Mouse (Mus musculus): ENCODE data around the gene Zan. TPM values are rescaled to one million over a fixed set of nuclear protein-coding genes. Genes with fewer than 3 reads are reported as not detected.

Gene Zan
- polyA plus RNA-seq, 1 experiment from 2014 or later, result 0.17 TPM

DNA sequence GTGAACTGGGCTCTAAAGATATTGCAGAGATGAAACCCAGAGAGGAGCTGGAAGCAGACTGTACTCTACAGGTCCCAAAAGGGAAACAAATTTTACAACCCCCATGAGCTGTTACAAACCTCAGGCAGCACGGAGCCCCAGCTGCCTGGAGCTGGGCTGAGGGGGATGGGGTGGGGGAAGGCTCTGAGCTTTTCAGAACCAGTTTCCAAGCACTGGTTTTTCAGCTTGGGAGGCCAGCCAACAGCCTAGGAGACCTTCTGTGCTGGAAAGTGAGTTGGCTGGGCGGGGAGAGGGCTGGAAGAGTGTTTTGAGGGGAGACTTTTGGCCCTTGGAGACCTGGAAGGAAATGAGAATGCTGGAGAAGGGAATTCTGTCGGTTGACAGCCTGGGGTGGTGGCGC lies 14.7 kb upstream of the Zan start:
- Histone ChIP-seq H3K4me1 (no peaks in the 10 kb centered on the region), H3K4me2 (replicated peaks) (no peak overlapping the region), H3K9me3 (no peaks in the 10 kb centered on the region), H3K36me3 (no peaks in the 10 kb centered on the region), H3K4me3 (no peak overlapping the region), H3K27ac (no peak overlapping the region), H3K27me3 (peaks cover 4% of the 10 kb centered on the region; the same call in 1 of the 2 replicates), H3K9ac (no peak overlapping the region)
- 57% methylated on average over 4 of the region's 4 CpGs for WGBS
- ATAC-seq (ENCODE audit: insufficient number of reproducible peaks, insufficient read depth, low FRiP score, low TSS enrichment), result no peak

- no peak overlapping the region for H3K9ac ChIP-seq
- H3K36me3 ChIP-seq, result no peaks in the 10 kb centered on the region
- no peak overlapping the region for H3K4me2 ChIP-seq (replicated peaks)
- H3K4me3 ChIP-seq, result no peak overlapping the region
- WGBS, result 84% methylated on average over 7 of the region's 7 CpGs
- H3K9me3 ChIP-seq, result no peaks in the 10 kb centered on the region
- no peak overlapping the region for H3K27ac ChIP-seq
- ATAC-seq (ENCODE audit: insufficient number of reproducible peaks, insufficient read depth, low FRiP score, low TSS enrichment), result no peak
- peaks cover 21% of the 10 kb centered on the region; the same call in 1 of the 2 replicates for H3K27me3 ChIP-seq
- peaks cover 12% of the 10 kb centered on the region; the same call in 1 of the 2 replicates for H3K4me1 ChIP-seq
Measured at GRCm38 (mm10) chr5:137487616-137488015, 10.8 kb upstream of the Zan start.

- Histone ChIP-seq H3K4me3 (peak overlapping the region; percentile 32), H3K9ac (peak overlapping the region; percentile 36; the same call in 1 of the 2 replicates), H3K9me3 (no peaks in the 10 kb centered on the region), H3K27ac (no peak overlapping the region), H3K36me3 (no peaks in the 10 kb centered on the region), H3K4me2 (replicated peaks) (peak overlapping the region; percentile 67), H3K27me3 (peaks cover 21% of the 10 kb centered on the region; the same call in 1 of the 2 replicates), H3K4me1 (peaks cover 15% of the 10 kb centered on the region; the same call in 1 of the 2 replicates)
- WGBS, result under 1% methylated on average over 16 of the region's 17 CpGs
- ATAC-seq (ENCODE audit: insufficient number of reproducible peaks, insufficient read depth, low FRiP score, low TSS enrichment), result no peak
Measured at GRCm38 (mm10) chr5:137485851-137486155, 8.9 kb upstream of the Zan start.

- Histone ChIP-seq H3K27me3 (peaks cover 21% of the 10 kb centered on the region; the same call in 1 of the 2 replicates), H3K9me3 (no peaks in the 10 kb centered on the region), H3K4me2 (replicated peaks) (peak overlapping the region; percentile 67), H3K27ac (no peak overlapping the region), H3K4me1 (peaks cover 15% of the 10 kb centered on the region; the same call in 1 of the 2 replicates), H3K36me3 (no peaks in the 10 kb centered on the region), H3K9ac (peak overlapping the region; percentile 36; the same call in 1 of the 2 replicates), H3K4me3 (peak overlapping the region; percentile 32)
- ATAC-seq (ENCODE audit: insufficient number of reproducible peaks, insufficient read depth, low FRiP score, low TSS enrichment), result no peak
- WGBS, result 7% methylated on average over 30 of the region's 30 CpGs
Measured at GRCm38 (mm10) chr5:137485071-137485850, 8.4 kb upstream of the Zan start.

- peaks cover 19% of the 10 kb centered on the region; the same call in 1 of the 2 replicates for H3K27me3 ChIP-seq
- H3K9ac ChIP-seq, result no peak overlapping the region
- WGBS, result 21% methylated on average over 8 of the region's 8 CpGs
- peaks cover 15% of the 10 kb centered on the region; the same call in 1 of the 2 replicates for H3K4me1 ChIP-seq
- no peak overlapping the region for H3K4me3 ChIP-seq
- no peak overlapping the region for H3K27ac ChIP-seq
- H3K36me3 ChIP-seq, result no peaks in the 10 kb centered on the region
- no peaks in the 10 kb centered on the region for H3K9me3 ChIP-seq
- H3K4me2 ChIP-seq (replicated peaks), result no peak overlapping the region
- no peak for ATAC-seq (ENCODE audit: insufficient number of reproducible peaks, insufficient read depth, low FRiP score, low TSS enrichment)
Measured at GRCm38 (mm10) chr5:137481897-137482296, 5.0 kb upstream of the Zan start.

GRCm38 (mm10) chr5:137481138-137481537 lies 4.3 kb upstream of the Zan start:
- no peak overlapping the region for H3K9ac ChIP-seq
- H3K9me3 ChIP-seq, result no peaks in the 10 kb centered on the region
- no peak overlapping the region for H3K4me3 ChIP-seq
- H3K36me3 ChIP-seq, result no peaks in the 10 kb centered on the region
- H3K27ac ChIP-seq, result no peak overlapping the region
- no peak for ATAC-seq (ENCODE audit: insufficient number of reproducible peaks, insufficient read depth, low FRiP score, low TSS enrichment)
- no peak overlapping the region for H3K4me2 ChIP-seq (replicated peaks)
- H3K27me3 ChIP-seq, result peaks cover 13% of the 10 kb centered on the region; the same call in 1 of the 2 replicates
- H3K4me1 ChIP-seq, result peaks cover 11% of the 10 kb centered on the region; the same call in 1 of the 2 replicates

DNA sequence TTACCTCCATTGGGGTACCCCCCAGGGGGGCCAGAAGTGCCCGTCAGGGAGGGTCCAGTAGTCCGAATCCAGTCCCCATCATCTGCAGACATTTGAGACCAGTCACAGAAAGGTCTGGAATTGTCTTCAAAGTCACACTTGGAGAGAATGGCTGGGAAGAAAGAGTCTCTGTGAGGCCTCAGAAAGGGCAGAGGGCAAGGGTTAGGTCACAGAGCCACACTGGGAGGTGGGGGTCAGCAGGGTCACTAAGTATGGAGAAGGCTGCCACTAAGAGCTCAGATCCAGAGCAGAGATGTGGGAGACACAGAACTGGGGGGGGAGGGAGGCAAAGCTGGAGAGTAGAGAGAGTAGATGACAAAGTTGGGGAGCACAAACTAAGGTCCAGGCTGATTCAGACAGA lies 2.5 kb downstream of the Zan start:
- H3K4me2 ChIP-seq (replicated peaks), result no peak overlapping the region
- H3K9me3 ChIP-seq, result no peaks in the 10 kb centered on the region
- no peak overlapping the region for H3K27ac ChIP-seq
- H3K4me1 ChIP-seq, result no peaks in the 10 kb centered on the region
- H3K9ac ChIP-seq, result no peak overlapping the region
- no peaks in the 10 kb centered on the region for H3K27me3 ChIP-seq
- no peak for ATAC-seq (ENCODE audit: insufficient number of reproducible peaks, insufficient read depth, low FRiP score, low TSS enrichment)
- no peak overlapping the region for H3K4me3 ChIP-seq
- WGBS, result 8% methylated on average over 2 of the region's 2 CpGs
- no peaks in the 10 kb centered on the region for H3K36me3 ChIP-seq

DNA sequence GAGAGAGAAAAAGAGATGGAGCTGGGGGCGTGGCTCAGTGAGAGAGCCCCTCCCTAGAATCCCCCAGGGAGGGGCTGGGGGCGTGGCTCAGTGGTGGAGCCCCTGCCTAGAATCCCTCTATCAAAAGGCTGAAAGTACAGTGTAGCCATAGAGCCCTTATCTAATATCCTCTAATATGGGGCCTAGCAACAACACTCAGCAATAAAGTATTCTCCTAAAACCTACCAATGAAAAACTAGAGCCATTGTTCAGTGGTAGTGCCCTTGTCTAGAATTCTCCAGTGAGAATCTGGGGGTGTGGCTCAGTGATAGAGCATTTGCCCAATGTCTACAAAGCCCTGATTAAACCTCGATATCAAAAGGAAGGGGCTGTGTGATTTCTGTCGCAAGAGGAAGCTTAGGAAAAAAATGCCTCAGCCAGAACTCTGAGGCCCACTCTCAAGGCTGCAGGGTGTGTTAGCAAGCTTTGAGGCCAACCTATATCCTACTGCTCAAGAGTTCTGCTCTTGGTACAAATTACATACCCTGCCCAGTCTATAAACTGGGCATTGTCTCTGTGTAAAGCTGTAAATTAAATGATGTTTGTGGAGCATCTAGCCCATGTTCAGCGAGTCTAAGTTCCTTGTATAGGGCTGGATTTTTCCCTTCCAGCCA lies 4.5 kb downstream of the Zan start:
- Histone ChIP-seq H3K4me2 (replicated peaks) (no peak overlapping the region), H3K4me1 (no peaks in the 10 kb centered on the region), H3K36me3 (no peaks in the 10 kb centered on the region), H3K4me3 (no peak overlapping the region), H3K9me3 (no peaks in the 10 kb centered on the region), H3K9ac (no peak overlapping the region), H3K27me3 (no peaks in the 10 kb centered on the region), H3K27ac (no peak overlapping the region)
- 72% methylated on average over 5 of the region's 5 CpGs for WGBS
- ATAC-seq (ENCODE audit: insufficient number of reproducible peaks, insufficient read depth, low FRiP score, low TSS enrichment), result no peak

- Histone ChIP-seq H3K36me3 (no peaks in the 10 kb centered on the region), H3K4me2 (replicated peaks) (no peak overlapping the region), H3K4me1 (no peaks in the 10 kb centered on the region), H3K9ac (no peak overlapping the region), H3K27me3 (0 out of 2 replicates have a peak, but pooled peaks cover 3% of the 10 kb centered on the region), H3K4me3 (no peak overlapping the region), H3K27ac (no peak overlapping the region), H3K9me3 (no peaks in the 10 kb centered on the region)
- no peak for ATAC-seq (ENCODE audit: insufficient number of reproducible peaks, insufficient read depth, low FRiP score, low TSS enrichment)
- WGBS, result 89% methylated on average over 6 of the region's 6 CpGs
Measured at GRCm38 (mm10) chr5:137466946-137467345, 9.9 kb downstream of the Zan start.

GRCm38 (mm10) chr5:137465049-137465448 lies 11.8 kb downstream of the Zan start:
- ATAC-seq (ENCODE audit: insufficient number of reproducible peaks, insufficient read depth, low FRiP score, low TSS enrichment), result no peak
- H3K4me1 ChIP-seq, result no peaks in the 10 kb centered on the region
- 0 out of 2 replicates have a peak, but pooled peaks cover 3% of the 10 kb centered on the region for H3K27me3 ChIP-seq
- 46% methylated on average over 3 of the region's 3 CpGs for WGBS
- H3K9me3 ChIP-seq, result no peaks in the 10 kb centered on the region
- H3K36me3 ChIP-seq, result no peaks in the 10 kb centered on the region
- no peak overlapping the region for H3K9ac ChIP-seq
- no peak overlapping the region for H3K27ac ChIP-seq
- H3K4me2 ChIP-seq (replicated peaks), result no peak overlapping the region
- no peak overlapping the region for H3K4me3 ChIP-seq

DNA sequence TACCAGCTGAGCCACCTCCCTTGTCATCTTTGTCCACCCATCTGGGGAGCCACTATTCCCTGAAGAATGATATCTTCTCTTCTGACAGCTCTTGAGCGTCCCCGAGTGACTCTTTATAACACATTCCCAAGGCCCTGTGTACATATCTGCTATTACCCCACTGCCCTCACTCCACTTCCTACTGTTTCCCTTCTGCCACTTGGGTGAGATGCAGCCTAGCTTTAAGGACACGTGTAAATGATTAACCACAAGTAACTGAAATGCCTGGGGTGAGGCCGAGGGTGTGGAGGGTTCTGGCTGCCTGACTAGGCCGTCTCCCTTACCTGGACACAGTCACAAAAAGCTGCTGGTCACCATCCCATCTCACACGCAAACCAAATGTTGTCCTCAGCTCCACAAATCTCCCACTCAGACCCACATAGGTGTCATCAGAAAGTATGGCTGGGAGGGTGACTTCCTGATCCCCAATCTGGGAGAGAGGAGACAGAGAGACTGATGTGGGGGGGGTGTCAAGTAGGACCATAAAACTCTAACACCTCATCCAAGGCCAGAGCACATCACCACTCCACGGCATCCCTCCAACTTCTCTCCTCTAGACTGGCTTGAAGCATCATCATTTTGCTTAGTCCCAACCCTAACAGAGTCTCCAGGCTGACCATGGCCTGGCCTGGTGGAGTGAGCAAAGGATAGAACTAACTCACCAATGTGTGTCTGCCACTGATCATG lies 20.8 kb downstream of the Zan start:
- H3K4me1 ChIP-seq, result no peaks in the 10 kb centered on the region
- no peaks in the 10 kb centered on the region for H3K9me3 ChIP-seq
- no peak overlapping the region for H3K9ac ChIP-seq
- 58% methylated on average over 7 of the region's 7 CpGs for WGBS
- H3K4me2 ChIP-seq (replicated peaks), result no peak overlapping the region
- H3K36me3 ChIP-seq, result no peaks in the 10 kb centered on the region
- H3K27ac ChIP-seq, result no peak overlapping the region
- no peaks in the 10 kb centered on the region for H3K27me3 ChIP-seq
- no peak for ATAC-seq (ENCODE audit: insufficient number of reproducible peaks, insufficient read depth, low FRiP score, low TSS enrichment)
- H3K4me3 ChIP-seq, result no peak overlapping the region
